Mouse (Mus musculus) myocyte (in vitro differentiated cells): ENCODE measurements around the gene Ccdc57.

Experiments used
- E2F4 ChIP-seq: IDR thresholded peaks from one replicate; pipeline ENCODE4 v1.6.1; 2011; ENCODE audit warnings: mild to moderate bottlenecking, control low read depth, moderate library complexity; ENCODE audit not compliant: insufficient read depth
- MAX ChIP-seq: IDR thresholded peaks from one replicate; pipeline ENCODE4 v1.6.1; 2011; ENCODE audit warnings: low read depth, mild to moderate bottlenecking, control low read depth
- MYOG ChIP-seq, 3 experiments: IDR thresholded peaks; one replicate each; pipeline ENCODE4 v1.6.1; 2011; ENCODE audit warnings: control low read depth in 2 of 3, low read depth in 2 of 3, mild to moderate bottlenecking in 2 of 3; ENCODE audit not compliant: insufficient read length in 2 of 3, control insufficient read depth in 1 of 3, insufficient read depth in 1 of 3
- POLR2A ChIP-seq: IDR thresholded peaks from one replicate; pipeline ENCODE4 v1.6.1; 2011; ENCODE audit warnings: low read depth, mild to moderate bottlenecking, control low read depth, moderate library complexity; ENCODE audit not compliant: insufficient read length
- POLR2AphosphoS2 ChIP-seq: IDR thresholded peaks from one replicate; pipeline ENCODE4 v1.6.1; 2011; ENCODE audit warnings: low read depth, control low read depth; ENCODE audit not compliant: insufficient read length
- SRF ChIP-seq: IDR thresholded peaks from one replicate; pipeline ENCODE4 v1.6.1; 2011; ENCODE audit warnings: low read depth; ENCODE audit not compliant: control insufficient read depth, insufficient read length
- USF1 ChIP-seq: IDR thresholded peaks from one replicate; pipeline ENCODE4 v1.6.1; 2011; ENCODE audit warnings: low read depth, mild to moderate bottlenecking, control low read depth, moderate library complexity

GRCm38 (mm10) chr11:120871521-120871920 lies 61.2 kb downstream of the Ccdc57 start:
- TF ChIP-seq POLR2A (no peak), MAX (no peak), USF1 (no peak), SRF (no peak), MYOG (IDR thresholded peaks at IDR 0.05; ENCODE audit: control insufficient read depth in 1 of 3, insufficient read depth in 1 of 3, insufficient read length in 2 of 3, low read depth in 2 of 3) (no peak), E2F4 (no peak), POLR2AphosphoS2 (no peak)
